Mouse (Mus musculus) midbrain, embryonic 13.5 days (tissue): Measurements from ENCODE around the gene Acsbg2. TPM values are rescaled to one million over a fixed set of nuclear protein-coding genes. Genes with fewer than 3 reads are reported as not detected.
A peak's percentile ranks its signal among the peaks of the same experiment; 100 is the strongest.

ENCODE experiments used
- ATAC-seq: fragments of 200-750 bp; cut with Nextera tagmentation; 2 replicates; pipeline ENCODE4 v1.8.0; 2017; ENCODE audit warnings: mild to moderate bottlenecking, moderate TSS enrichment, moderate library complexity
- H3K27ac ChIP-seq: fragments of 300-500 bp; sonication (generic); 2 replicates; pipeline ENCODE4 v1.5.1; 2015; ENCODE audit warnings: inconsistent platforms, mild to moderate bottlenecking, moderate library complexity
- H3K27me3 ChIP-seq: fragments of 300-500 bp; sonication (generic); 2 replicates; pipeline ENCODE4 v1.6.1; 2015; ENCODE audit warnings: mild to moderate bottlenecking, inconsistent platforms
- H3K36me3 ChIP-seq: fragments of 300-500 bp; sonication (generic); 2 replicates; pipeline ENCODE4 v1.6.1; 2015; ENCODE audit warnings: mild to moderate bottlenecking, inconsistent platforms
- H3K4me1 ChIP-seq: fragments of 300-500 bp; sonication (generic); replicated peaks from 2 replicates; pipeline ENCODE4 v1.6.1; 2015; ENCODE audit warnings: inconsistent platforms
- H3K4me2 ChIP-seq: fragments of 300-500 bp; sonication (generic); replicated peaks from 2 replicates; pipeline ENCODE4 v1.6.1; 2015; ENCODE audit warnings: moderate library complexity, mild to moderate bottlenecking, inconsistent platforms
- H3K4me3 ChIP-seq: fragments of 300-500 bp; sonication (generic); replicated peaks from 2 replicates; pipeline ENCODE4 v1.5.1; 2015; ENCODE audit warnings: mild to moderate bottlenecking, inconsistent platforms
- H3K9ac ChIP-seq: fragments of 300-500 bp; sonication (generic); replicated peaks from 2 replicates; pipeline ENCODE4 v1.6.1; 2015; ENCODE audit warnings: mild to moderate bottlenecking, inconsistent platforms
- H3K9me3 ChIP-seq: fragments of 300-500 bp; sonication (generic); 2 replicates; pipeline ENCODE4 v1.6.1; 2016; ENCODE audit warnings: mild to moderate bottlenecking, inconsistent platforms
- WGBS: fragments of 180-500 bp; shearing (Covaris S2); methylation state at CpG from one replicate; pipeline ENCODE4 v1.1.7; 2015; 5-methylcytosine and 5-hydroxymethylcytosine counted together
- polyA plus RNA-seq: library from polyadenylated mRNA; unstranded; fragments of >200 nt; fragmentation: Nextera tagmentation; extraction: Ambion mirVana; gene quantifications from 2 replicates; pipeline ENCODE4 v1.2.1, GENCODE M21; 2015

The Acsbg2 gene
- polyA plus RNA-seq, 1 experiment from 2014 or later: not detected

DNA sequence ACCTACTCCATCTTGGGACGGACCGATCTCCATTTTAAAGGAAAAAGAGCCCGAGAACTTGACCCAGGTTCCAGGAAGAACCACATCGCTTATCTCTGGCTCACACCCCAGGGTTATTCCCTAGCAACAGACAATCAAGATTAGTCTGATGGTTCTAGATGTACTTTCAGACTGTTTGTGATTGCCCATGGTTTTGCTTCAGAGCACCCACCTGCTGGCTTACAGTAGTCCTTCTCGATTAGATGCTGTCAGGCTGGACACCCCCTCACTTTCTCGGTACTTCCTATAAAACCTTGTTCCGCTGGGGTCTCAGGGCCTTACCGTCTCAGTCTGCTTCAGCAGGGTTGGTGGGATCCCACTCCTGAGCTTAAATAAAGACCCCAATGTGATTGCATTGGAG lies 37.9 kb downstream of the Acsbg2 start:
- WGBS: 94% methylated on average over 8 of the region's 8 CpGs
- no peak overlapping the region for H3K4me2 ChIP-seq

GRCm38 (mm10) chr17:56833381-56833780 lies 40.9 kb downstream of the Acsbg2 start:
- ATAC-seq: no peak
- Histone ChIP-seq H3K9ac (no peak overlapping the region), H3K27ac (no peak overlapping the region), H3K36me3 (no peaks in the 10 kb centered on the region), H3K4me3 (no peak overlapping the region), H3K27me3 (peaks cover 24% of the 10 kb centered on the region), H3K9me3 (no peaks in the 10 kb centered on the region), H3K4me1 (peaks cover 22% of the 10 kb centered on the region), H3K4me2 (no peak overlapping the region)
- 94% methylated on average over 1 of the region's 1 CpGs for whole genome bisulfite sequencing

More for the DNA sequence above, 37.9 kb downstream of the Acsbg2 start:
- no peak for ATAC-seq
- no peaks in the 10 kb centered on the region for H3K9me3 ChIP-seq
- H3K9ac ChIP-seq: no peak overlapping the region
- peaks cover 5% of the 10 kb centered on the region; the same call in 1 of the 2 replicates for H3K4me1 ChIP-seq
- peaks cover 10% of the 10 kb centered on the region; the same call in 1 of the 2 replicates for H3K27me3 ChIP-seq
- no peak overlapping the region for H3K4me3 ChIP-seq
- H3K27ac ChIP-seq: no peak overlapping the region
- H3K36me3 ChIP-seq: no peaks in the 10 kb centered on the region

DNA sequence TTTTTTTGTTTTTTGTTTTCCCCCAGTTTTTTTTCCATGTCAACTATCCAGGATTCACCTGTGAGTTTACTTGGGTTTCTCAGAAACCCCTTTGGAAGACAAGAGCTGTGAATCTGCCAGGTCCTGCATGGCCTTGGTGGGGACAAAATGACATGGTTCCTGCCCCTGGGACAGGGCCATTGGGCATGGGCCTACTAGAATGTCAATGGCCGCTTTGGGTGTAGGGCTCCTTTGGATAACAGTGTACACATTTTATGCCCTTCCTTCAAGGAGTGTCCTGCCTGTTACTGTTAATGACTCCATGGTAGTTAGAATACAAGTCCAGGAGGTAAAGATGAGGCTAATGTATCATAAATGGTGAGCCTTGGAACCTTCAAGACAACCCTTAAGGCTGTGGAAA lies 41.3 kb downstream of the Acsbg2 start:
- 81% methylated on average over 1 of the region's 1 CpGs for WGBS

GRCm38 (mm10) chr17:56831111-56831816 lies 43.0 kb downstream of the Acsbg2 start:
- H3K9ac ChIP-seq: peak overlapping the region; percentile 58
- peak; percentile 99 for ATAC-seq

More for the DNA sequence above, 41.3 kb downstream of the Acsbg2 start:
- Histone ChIP-seq H3K27ac (no peak overlapping the region), H3K4me2 (no peak overlapping the region), H3K27me3 (peaks cover 27% of the 10 kb centered on the region), H3K9me3 (no peaks in the 10 kb centered on the region), H3K9ac (no peak overlapping the region), H3K4me1 (peaks cover 22% of the 10 kb centered on the region), H3K36me3 (no peaks in the 10 kb centered on the region), H3K4me3 (no peak overlapping the region)
- ATAC-seq: no peak

GRCm38 (mm10) chr17:56830411-56831110 lies 43.7 kb downstream of the Acsbg2 start, which contains the start of gene Rfx2:
TSS of gene Rfx2 (minus strand) at chr17:56831013.
- peak within 1 kb of the TSS; percentile 30; the same call in 1 of the 2 replicates for H3K27ac ChIP-seq
- peak; percentile 89; the same call in 1 of the 2 replicates for ATAC-seq
- H3K9me3 ChIP-seq: no peaks in the 10 kb centered on the region
- H3K4me1 ChIP-seq: peaks cover 22% of the 10 kb centered on the region
- under 1% methylated on average over 52 of the region's 62 CpGs for WGBS
- peak within 1 kb of the TSS; percentile 60 for H3K4me3 ChIP-seq
- peak within 1 kb of the TSS; percentile 84 for H3K4me2 ChIP-seq
- peaks cover 23% of the 10 kb centered on the region for H3K27me3 ChIP-seq
- peak within 1 kb of the TSS; percentile 58 for H3K9ac ChIP-seq
- H3K36me3 ChIP-seq: no peaks in the 10 kb centered on the region

More at GRCm38 (mm10) chr17:56831111-56831816, 43.0 kb downstream of the Acsbg2 start:
- Histone ChIP-seq H3K4me1 (peaks cover 22% of the 10 kb centered on the region), H3K27ac (no peak overlapping the region), H3K4me3 (peak overlapping the region; percentile 60), H3K9me3 (no peaks in the 10 kb centered on the region), H3K36me3 (no peaks in the 10 kb centered on the region), H3K27me3 (peaks cover 23% of the 10 kb centered on the region), H3K4me2 (peak overlapping the region; percentile 84)
- WGBS: 2% methylated on average over 42 of the region's 42 CpGs

DNA sequence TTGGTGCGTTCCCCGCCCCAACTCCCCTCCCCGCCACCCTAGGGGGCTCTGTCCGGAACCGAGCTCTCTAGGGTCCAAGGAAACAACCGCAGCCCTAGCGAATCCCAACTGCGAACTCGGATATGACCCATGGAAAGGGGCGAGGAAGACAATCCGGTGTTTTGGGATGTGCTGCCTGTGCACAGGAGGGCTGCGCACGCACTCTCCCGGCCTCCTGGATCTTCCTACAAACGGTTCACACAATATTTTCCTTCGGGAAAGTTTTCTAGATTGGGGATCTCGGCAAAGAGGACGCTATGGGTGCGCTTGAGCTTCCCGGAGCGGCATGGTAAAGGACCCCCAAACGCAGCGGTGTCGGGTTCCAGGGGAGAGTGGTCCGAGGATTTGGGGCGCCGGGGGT lies 44.5 kb downstream of the Acsbg2 start:
- ATAC-seq: no peak
- Histone ChIP-seq H3K4me1 (peaks cover 22% of the 10 kb centered on the region), H3K4me2 (peak overlapping the region; percentile 84), H3K27ac (no peak overlapping the region), H3K27me3 (peaks cover 23% of the 10 kb centered on the region), H3K4me3 (peak overlapping the region; percentile 60), H3K9me3 (no peaks in the 10 kb centered on the region), H3K9ac (peak overlapping the region; percentile 58), H3K36me3 (no peaks in the 10 kb centered on the region)
- WGBS: under 1% methylated on average over 27 of the region's 27 CpGs

GRCm38 (mm10) chr17:56829171-56829570 lies 45.1 kb downstream of the Acsbg2 start:
- no peak overlapping the region for H3K27ac ChIP-seq
- H3K36me3 ChIP-seq: no peaks in the 10 kb centered on the region
- WGBS: 27% methylated on average over 11 of the region's 11 CpGs
- H3K9ac ChIP-seq: peak overlapping the region; percentile 58; the same call in 1 of the 2 replicates
- peak overlapping the region; percentile 84 for H3K4me2 ChIP-seq
- H3K4me3 ChIP-seq: peak overlapping the region; percentile 60
- peaks cover 23% of the 10 kb centered on the region for H3K27me3 ChIP-seq
- H3K4me1 ChIP-seq: peaks cover 22% of the 10 kb centered on the region
- H3K9me3 ChIP-seq: no peaks in the 10 kb centered on the region
- ATAC-seq: no peak

GRCm38 (mm10) chr17:56826718-56827117 lies 47.5 kb downstream of the Acsbg2 start:
- Histone ChIP-seq H3K4me2 (no peak overlapping the region), H3K9me3 (no peaks in the 10 kb centered on the region), H3K27me3 (peaks cover 19% of the 10 kb centered on the region), H3K9ac (no peak overlapping the region), H3K36me3 (no peaks in the 10 kb centered on the region), H3K4me3 (no peak overlapping the region), H3K4me1 (peaks cover 20% of the 10 kb centered on the region), H3K27ac (no peak overlapping the region)
- no peak for ATAC-seq
- 90% methylated on average over 2 of the region's 2 CpGs for WGBS

GRCm38 (mm10) chr17:56823352-56823751 lies 50.9 kb downstream of the Acsbg2 start:
- no peak for ATAC-seq
- peaks cover 11% of the 10 kb centered on the region; the same call in 1 of the 2 replicates for H3K27me3 ChIP-seq
- H3K9ac ChIP-seq: no peak overlapping the region
- H3K4me3 ChIP-seq: no peak overlapping the region
- 80% methylated on average over 2 of the region's 2 CpGs for WGBS
- no peaks in the 10 kb centered on the region for H3K36me3 ChIP-seq
- H3K4me2 ChIP-seq: no peak overlapping the region
- H3K27ac ChIP-seq: no peak overlapping the region
- H3K4me1 ChIP-seq: peaks cover 8% of the 10 kb centered on the region; the same call in 1 of the 2 replicates
- no peaks in the 10 kb centered on the region for H3K9me3 ChIP-seq

- Histone ChIP-seq H3K4me3 (no peak overlapping the region), H3K4me1 (peaks cover 8% of the 10 kb centered on the region; the same call in 1 of the 2 replicates), H3K9ac (no peak overlapping the region), H3K36me3 (no peaks in the 10 kb centered on the region), H3K27ac (no peak overlapping the region), H3K4me2 (no peak overlapping the region), H3K9me3 (no peaks in the 10 kb centered on the region), H3K27me3 (peaks cover 10% of the 10 kb centered on the region)
- whole genome bisulfite sequencing: 83% methylated on average over 2 of the region's 2 CpGs
- no peak for ATAC-seq
Observed at GRCm38 (mm10) chr17:56822380-56822779, 51.9 kb downstream of the Acsbg2 start.

- Histone ChIP-seq H3K27me3 (peaks cover 27% of the 10 kb centered on the region), H3K36me3 (no peaks in the 10 kb centered on the region), H3K9me3 (no peaks in the 10 kb centered on the region), H3K4me1 (peaks cover 20% of the 10 kb centered on the region), H3K4me2 (no peak overlapping the region), H3K27ac (no peak overlapping the region), H3K9ac (no peak overlapping the region), H3K4me3 (no peak overlapping the region)
- 79% methylated on average over 8 of the region's 8 CpGs for WGBS
- ATAC-seq: peak; percentile 35; the same call in 1 of the 2 replicates
Observed at GRCm38 (mm10) chr17:56819694-56820111, 54.5 kb downstream of the Acsbg2 start.

DNA sequence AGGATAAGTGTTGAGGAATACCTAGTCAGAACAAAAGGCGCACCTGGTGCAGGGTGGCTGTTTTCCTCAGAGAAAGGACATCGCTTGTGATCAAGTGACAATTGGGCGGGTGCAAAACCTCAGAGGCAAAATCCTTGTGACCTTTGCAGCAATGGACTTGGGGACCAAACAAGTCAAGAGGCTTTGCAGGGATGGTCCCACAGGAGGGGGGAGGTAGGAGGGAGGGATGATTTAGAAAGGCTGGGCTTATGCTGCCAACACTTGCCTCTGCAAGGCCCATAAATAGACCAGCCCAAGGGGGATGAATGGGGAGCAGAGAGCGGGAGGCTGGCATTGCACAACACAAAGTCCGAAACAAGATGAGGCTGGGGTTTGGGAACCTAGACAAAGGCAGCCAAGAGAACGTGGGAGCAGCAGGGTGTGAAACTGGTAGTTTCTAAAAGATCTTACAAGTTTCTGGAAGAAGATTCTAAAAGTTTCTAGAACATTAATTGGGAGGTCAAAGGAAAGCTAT lies 55.2 kb downstream of the Acsbg2 start:
- Histone ChIP-seq H3K4me1 (peaks cover 24% of the 10 kb centered on the region), H3K4me3 (no peak overlapping the region), H3K27me3 (peaks cover 27% of the 10 kb centered on the region), H3K36me3 (no peaks in the 10 kb centered on the region), H3K9me3 (no peaks in the 10 kb centered on the region), H3K9ac (no peak overlapping the region), H3K27ac (no peak overlapping the region), H3K4me2 (no peak overlapping the region)
- ATAC-seq: no peak
- WGBS: 61% methylated on average over 6 of the region's 6 CpGs
